Mouse (Mus musculus): Measurements from ENCODE around the gene Upf3a. TPM values are rescaled to one million over a fixed set of nuclear protein-coding genes. Genes with fewer than 3 reads are reported as not detected.
A peak's percentile ranks its signal among the peaks of the same experiment; 100 is the strongest.

Gene Upf3a
- polyA plus RNA-seq, 1 experiment from 2014 or later, result 28.0 TPM

GRCm38 (mm10) chr8:13756480-13756879, 28.9 kb upstream of the Upf3a start:
- no peak overlapping the region for H3K4me3 ChIP-seq (ENCODE audit: low read depth, low read length)
- H3K9me3 ChIP-seq (ENCODE audit: control insufficient read depth, low read length), result no peaks in the 10 kb centered on the region
- TF ChIP-seq CTCF (IDR thresholded peaks at IDR 0.05; ENCODE audit: low read depth) (no peak), EP300 (optimal IDR thresholded peaks at IDR 0.05) (no peak)
- no peaks in the 10 kb centered on the region for H3K27me3 ChIP-seq (ENCODE audit: control insufficient read depth, insufficient read depth, low read length)
- no peak overlapping the region for H3K4me2 ChIP-seq (replicated peaks; ENCODE audit: low read depth)
- 0 out of 2 replicates have a peak, but pooled peaks cover 2% of the 10 kb centered on the region for H3K4me1 ChIP-seq (replicated peaks; ENCODE audit: control insufficient read depth, insufficient read depth)
- ATAC-seq (ENCODE audit: low FRiP score, low TSS enrichment) (no peak), DNase-seq (ENCODE audit: low spot score) (no peak)
- H3K36me3 ChIP-seq (ENCODE audit: control insufficient read depth, insufficient read depth, low read length), result 0 out of 2 replicates have a peak, but pooled peaks cover 6% of the 10 kb centered on the region
- no peak overlapping the region for H3K9ac ChIP-seq (ENCODE audit: low read length)
- H3K27ac ChIP-seq (replicated peaks), result no peak overlapping the region
- 50% methylated on average over 7 of the region's 7 CpGs for WGBS

DNA sequence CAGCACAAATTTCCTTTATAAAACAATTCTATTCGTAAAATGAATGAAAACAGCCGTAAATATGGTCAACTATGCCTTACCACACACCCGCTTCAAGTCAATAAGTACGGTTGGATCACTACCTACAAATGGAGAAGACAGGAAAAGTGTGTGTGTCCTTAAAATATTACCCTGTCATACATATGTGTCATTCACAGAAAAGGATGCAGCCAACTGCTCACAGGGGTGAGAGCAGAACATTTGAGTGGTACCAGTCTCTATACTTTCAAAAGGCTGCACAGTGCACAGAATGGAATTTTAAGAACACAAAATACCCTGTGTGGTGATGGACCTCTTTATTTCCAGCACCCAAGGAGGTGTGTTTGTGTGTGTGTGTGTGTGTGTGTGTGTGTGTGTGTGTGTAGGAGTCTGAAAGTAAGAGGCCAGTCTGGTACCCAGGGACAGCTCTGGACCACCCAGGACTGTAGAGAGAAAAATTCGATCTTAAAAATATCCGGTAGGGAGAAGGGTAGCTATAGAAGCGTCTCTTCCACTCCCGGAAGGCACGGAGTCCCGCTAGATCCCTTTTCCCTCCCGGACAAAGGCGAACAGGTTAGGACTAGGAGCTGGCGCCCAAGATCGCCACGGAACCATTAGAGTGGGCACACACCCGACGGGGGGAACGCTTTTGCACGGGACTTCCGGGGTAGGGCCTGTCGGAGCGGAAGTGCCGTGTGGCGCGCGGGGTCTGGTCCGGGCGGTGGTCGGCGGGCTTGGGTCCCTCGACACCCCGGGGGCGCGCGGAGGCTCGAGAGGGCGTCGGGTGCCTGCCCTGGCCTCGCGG, 28.2 kb upstream of the Upf3a start, which contains the start of gene Cdc16:
Cdc16 (plus strand) TSS at position 695 of the 823 bp plus-strand sequence.
- TF ChIP-seq CTCF (IDR thresholded peaks at IDR 0.05; ENCODE audit: low read depth), result no peak
- TF ChIP-seq EP300 (optimal IDR thresholded peaks at IDR 0.05), result no peak
- DNase-seq (ENCODE audit: low spot score), result peak; percentile 91
- peak; percentile 96 for ATAC-seq (ENCODE audit: low FRiP score, low TSS enrichment)

GRCm38 (mm10) chr8:13757805-13758727, 27.3 kb upstream of the Upf3a start:
- WGBS, result under 1% methylated on average over 36 of the region's 38 CpGs
- ATAC-seq (ENCODE audit: low FRiP score, low TSS enrichment) (peak; percentile 77), DNase-seq (ENCODE audit: low spot score) (peak; percentile 35)
- Histone ChIP-seq H3K4me3 (ENCODE audit: low read depth, low read length) (peak overlapping the region; percentile 99), H3K4me1 (replicated peaks; ENCODE audit: control insufficient read depth, insufficient read depth) (0 out of 2 replicates have a peak, but pooled peaks cover 2% of the 10 kb centered on the region), H3K9me3 (ENCODE audit: control insufficient read depth, low read length) (no peaks in the 10 kb centered on the region), H3K36me3 (ENCODE audit: control insufficient read depth, insufficient read depth, low read length) (peaks cover 16% of the 10 kb centered on the region), H3K27ac (replicated peaks) (peak overlapping the region; percentile 95), H3K9ac (ENCODE audit: low read length) (peak overlapping the region; percentile 99), H3K27me3 (ENCODE audit: control insufficient read depth, insufficient read depth, low read length) (no peaks in the 10 kb centered on the region), H3K4me2 (replicated peaks; ENCODE audit: low read depth) (peak overlapping the region; percentile 87)
- TF ChIP-seq CTCF (IDR thresholded peaks at IDR 0.05; ENCODE audit: low read depth) (peak; percentile 76), EP300 (optimal IDR thresholded peaks at IDR 0.05) (no peak)

More for the DNA sequence above, 28.2 kb upstream of the Upf3a start, which contains the start of gene Cdc16:
- Histone ChIP-seq H3K36me3 (ENCODE audit: control insufficient read depth, insufficient read depth, low read length) (peaks cover 10% of the 10 kb centered on the region; the same call in 1 of the 2 replicates), H3K27ac (replicated peaks) (peak within 1 kb of the TSS; percentile 95), H3K4me1 (replicated peaks; ENCODE audit: control insufficient read depth, insufficient read depth) (0 out of 2 replicates have a peak, but pooled peaks cover 2% of the 10 kb centered on the region), H3K4me2 (replicated peaks; ENCODE audit: low read depth) (peak within 1 kb of the TSS; percentile 87), H3K9ac (ENCODE audit: low read length) (peak within 1 kb of the TSS; percentile 99), H3K27me3 (ENCODE audit: control insufficient read depth, insufficient read depth, low read length) (no peaks in the 10 kb centered on the region), H3K9me3 (ENCODE audit: control insufficient read depth, low read length) (no peaks in the 10 kb centered on the region), H3K4me3 (ENCODE audit: low read depth, low read length) (peak within 1 kb of the TSS; percentile 99)
- WGBS, result 8% methylated on average over 40 of the region's 40 CpGs

DNA sequence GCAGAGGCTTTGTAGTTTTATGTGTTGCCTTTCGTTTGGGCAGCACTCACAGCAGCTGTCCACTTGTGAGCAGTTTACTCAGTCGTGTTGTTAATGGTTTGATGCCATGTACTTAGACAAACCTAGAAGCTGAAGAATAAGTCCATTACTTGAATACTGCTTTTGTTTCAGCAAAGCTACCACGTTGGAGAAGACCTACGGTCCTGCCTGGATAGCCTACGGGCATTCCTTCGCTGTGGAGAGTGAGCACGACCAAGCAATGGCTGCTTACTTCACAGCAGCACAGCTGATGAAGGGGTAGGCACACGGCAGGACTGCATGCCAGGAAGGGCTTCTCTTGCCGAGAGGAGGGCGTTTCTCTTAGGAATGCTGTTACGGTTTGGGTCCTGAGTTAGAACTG, 16.2 kb upstream of the Upf3a start:
- DNase-seq (ENCODE audit: low spot score) (no peak), ATAC-seq (ENCODE audit: low FRiP score, low TSS enrichment) (no peak)
- H3K9ac ChIP-seq (ENCODE audit: low read length), result no peak overlapping the region
- no peak overlapping the region for H3K4me3 ChIP-seq (ENCODE audit: low read depth, low read length)
- H3K4me1 ChIP-seq (replicated peaks; ENCODE audit: control insufficient read depth, insufficient read depth), result no peaks in the 10 kb centered on the region
- H3K36me3 ChIP-seq (ENCODE audit: control insufficient read depth, insufficient read depth, low read length), result peaks cover 33% of the 10 kb centered on the region
- TF ChIP-seq EP300 (optimal IDR thresholded peaks at IDR 0.05), result no peak
- TF ChIP-seq CTCF (IDR thresholded peaks at IDR 0.05; ENCODE audit: low read depth), result no peak
- H3K27ac ChIP-seq (replicated peaks), result no peak overlapping the region
- no peaks in the 10 kb centered on the region for H3K27me3 ChIP-seq (ENCODE audit: control insufficient read depth, insufficient read depth, low read length)
- no peaks in the 10 kb centered on the region for H3K9me3 ChIP-seq (ENCODE audit: control insufficient read depth, low read length)
- WGBS, result 84% methylated on average over 11 of the region's 11 CpGs
- H3K4me2 ChIP-seq (replicated peaks; ENCODE audit: low read depth), result no peak overlapping the region

GRCm38 (mm10) chr8:13780536-13780935, 4.9 kb upstream of the Upf3a start:
- H3K27me3 ChIP-seq (ENCODE audit: control insufficient read depth, insufficient read depth, low read length), result no peaks in the 10 kb centered on the region
- no peak for TF ChIP-seq CTCF (IDR thresholded peaks at IDR 0.05; ENCODE audit: low read depth)
- TF ChIP-seq EP300 (optimal IDR thresholded peaks at IDR 0.05), result no peak
- ATAC-seq (ENCODE audit: low FRiP score, low TSS enrichment), result no peak
- no peaks in the 10 kb centered on the region for H3K9me3 ChIP-seq (ENCODE audit: control insufficient read depth, low read length)
- no peak overlapping the region for H3K4me2 ChIP-seq (replicated peaks; ENCODE audit: low read depth)
- peaks cover 25% of the 10 kb centered on the region for H3K36me3 ChIP-seq (ENCODE audit: control insufficient read depth, insufficient read depth, low read length)
- no peaks in the 10 kb centered on the region for H3K4me1 ChIP-seq (replicated peaks; ENCODE audit: control insufficient read depth, insufficient read depth)
- no peak overlapping the region for H3K4me3 ChIP-seq (ENCODE audit: low read depth, low read length)
- DNase-seq (ENCODE audit: low spot score), result no peak
- H3K27ac ChIP-seq (replicated peaks), result no peak overlapping the region
- 72% methylated on average over 3 of the region's 3 CpGs for WGBS
- no peak overlapping the region for H3K9ac ChIP-seq (ENCODE audit: low read length)

All from stomach, postnatal 0 days (tissue).